In the genomic region with DNA sequence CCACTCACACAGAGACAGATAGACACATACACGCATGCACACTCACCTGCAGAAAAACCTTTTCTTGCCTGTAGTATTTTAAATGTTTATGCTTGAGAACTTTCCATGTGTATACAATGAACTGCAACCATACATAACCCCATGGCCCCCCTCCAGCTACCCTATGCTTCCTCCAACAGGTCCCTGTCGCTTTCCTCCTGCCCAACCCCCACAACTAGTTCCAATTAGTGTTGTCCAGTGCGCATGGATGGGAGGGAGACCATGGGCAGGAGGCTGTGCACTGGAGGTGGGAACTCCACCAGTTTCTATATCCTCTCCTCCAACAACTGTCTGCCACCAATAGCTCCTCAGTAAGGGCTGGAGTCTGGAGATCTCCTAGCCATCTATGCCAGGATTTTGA, we compare ENCODE assay signal across 19 mouse cellular contexts.
DNase-seq lines count a peak whose midpoint lies in the region; ATAC-seq lines count a peak whose summit lies in the region.
"Had no signal": no experiment of that assay in that cellular context is flagged by ENCODE, and none has a peak within 500 bp of the region (broad histone marks: within the 10 kb centered on the region; RNA-seq: fewer than 3 reads in every experiment).

No protein-coding gene starts in this region.

- 86% methylated on average over 3 of the region's 3 CpGs for WGBS in heart, embryonic 12.5 days
- 90% methylated on average over 3 of the region's 3 CpGs for WGBS in heart, embryonic 10.5 days

- no peaks in the 10 kb centered on the region for H3K36me3 ChIP-seq in heart, embryonic 12.5 days
- no peaks in the 10 kb centered on the region for H3K36me3 ChIP-seq in heart, embryonic 10.5 days
- H3K36me3 ChIP-seq: G1E had no signal

- H3K27me3 ChIP-seq in heart, embryonic 12.5 days (replicated peaks), result peaks cover 3% of the 10 kb centered on the region; the same call in 1 of the 2 replicates
- H3K27me3 ChIP-seq in heart, embryonic 10.5 days (ENCODE audit: insufficient read depth, poor library complexity, severe bottlenecking), result no peaks in the 10 kb centered on the region
- H3K27me3 ChIP-seq: CH12.LX, Patski had no signal

- H3K4me3 ChIP-seq in heart, embryonic 12.5 days, result no peak overlapping the region
- no peak overlapping the region for H3K4me3 ChIP-seq in heart, embryonic 10.5 days

- H3K9me3 ChIP-seq in heart, embryonic 12.5 days (replicated peaks), result no peaks in the 10 kb centered on the region
- no peaks in the 10 kb centered on the region for H3K9me3 ChIP-seq in heart, embryonic 10.5 days
- H3K9me3 ChIP-seq: G1E had no signal

- DNase-seq in heart, adult 11 months, result peak; percentile 77
- DNase-seq in heart, embryonic 10.5 days (ENCODE audit: low spot score), result peak; percentile 54
- no peak for DNase-seq in heart, postnatal 14 days
- DNase-seq: adrenal gland, adult 2 months; adrenal gland, adult 8-10 months; adrenal gland, postnatal 10 days; adrenal gland, postnatal 14 days; adrenal gland, postnatal 25 days; adrenal gland, postnatal 36 days; B cell, adult 2 months; cerebellum, adult 11 months; cerebellum, adult 11-12 months; cerebellum, adult 18-20 months had no signal

- H3K27ac ChIP-seq in heart, embryonic 12.5 days (ENCODE audit: poor library complexity, severe bottlenecking), result no peak overlapping the region
- H3K27ac ChIP-seq in heart, embryonic 10.5 days, result no peak overlapping the region

- no peak for ATAC-seq in heart, embryonic 12.5 days (ENCODE audit: insufficient number of reproducible peaks, low FRiP score)
- ATAC-seq: activated CD4-positive, CD25-positive, alpha-beta regulatory T cell, adult 4 months; CD4-positive, CD25-positive, alpha-beta regulatory T cell, adult 4 months; Patski had no signal

- H3K4me2 ChIP-seq in heart, embryonic 12.5 days, result no peak overlapping the region

- no peaks in the 10 kb centered on the region for H3K4me1 ChIP-seq in heart, embryonic 12.5 days (replicated peaks)
- H3K4me1 ChIP-seq in heart, embryonic 10.5 days, result no peaks in the 10 kb centered on the region

- intact Hi-C loops in heart, postnatal 14 days (cut with DNase I), result no loop called here

- H3K9ac ChIP-seq in heart, embryonic 12.5 days, result no peak overlapping the region

Comparison
In these comparisons a context has a peak if more than half of its experiments do, and no peak if none do; other contexts are left out.
1. DNase-seq: peak in heart, adult 11 months (single experiment) and heart, embryonic 10.5 days (single experiment); none in heart, postnatal 14 days (0 of 2).